Mouse (Mus musculus) kidney, adult 2 months (tissue): ENCODE results near the gene Nbdy. TPM values are rescaled to one million over a fixed set of nuclear protein-coding genes. Genes with fewer than 3 reads are reported as not detected.

ENCODE experiments used
- DNase-seq: peaks from one replicate; pipeline ENCODE4 v3.0.0; 2021
- H3K27ac ChIP-seq: fragments of 200-500 bp; 2 replicates; pipeline ENCODE4 v1.5.1; 2012; ENCODE audit warnings: low read depth, low read length, control low read depth, inconsistent platforms; ENCODE audit not compliant: insufficient read depth
- H3K27me3 ChIP-seq: fragments of 200-500 bp; replicated peaks from 2 replicates; pipeline ENCODE4 v1.6.1; 2012; ENCODE audit warnings: mild to moderate bottlenecking, moderate library complexity, low read length, inconsistent platforms; ENCODE audit not compliant: control insufficient read depth, insufficient read depth
- H3K36me3 ChIP-seq: fragments of 200-500 bp; 2 replicates; pipeline ENCODE4 v1.6.1; 2012; ENCODE audit warnings: mild to moderate bottlenecking, moderate library complexity, low read length, inconsistent platforms; ENCODE audit not compliant: control insufficient read depth, insufficient read depth
- H3K4me1 ChIP-seq: fragments of 200-500 bp; 2 replicates; pipeline ENCODE4 v1.6.1; 2011; ENCODE audit warnings: low read length; ENCODE audit not compliant: control insufficient read depth, insufficient read depth
- H3K4me3 ChIP-seq: fragments of 200-500 bp; 2 replicates; pipeline ENCODE4 v1.5.1; 2011; ENCODE audit warnings: mild to moderate bottlenecking, low read depth, low read length, control low read depth; ENCODE audit not compliant: insufficient read depth
- CTCF ChIP-seq: fragments of 200-500 bp; conservative IDR thresholded peaks from 2 replicates; pipeline ENCODE4 v1.5.1; 2011; ENCODE audit warnings: low read depth, mild to moderate bottlenecking, control low read depth, low read length, moderate library complexity, mixed read lengths; ENCODE audit not compliant: insufficient read depth, insufficient read length
- POLR2A ChIP-seq: fragments of 200-500 bp; IDR thresholded peaks from one replicate; pipeline ENCODE4 v1.6.1; 2011; ENCODE audit warnings: low read depth, low read length, control low read depth
- WGBS: fragments of 180-500 bp; shearing (Covaris S2); methylation state at CpG from one replicate; pipeline ENCODE4 v1.1.7; 2018; 5-methylcytosine and 5-hydroxymethylcytosine counted together
- polyA plus RNA-seq: library from polyadenylated mRNA; depleted of rRNA; stranded (reverse); fragments of >200 nt; gene quantifications from 2 replicates; pipeline ENCODE4 v1.2.3, GENCODE M21; 2012; rRNA removed

Gene Nbdy
- polyA plus RNA-seq: 33.3 and 36.1 TPM in 2 replicates

GRCm38 (mm10) chrX:153723110-153723916, at the start of gene Nbdy:
Gene Nbdy, plus strand, starts transcription at chrX:153723590.
- Histone ChIP-seq H3K36me3 (no peaks in the 10 kb centered on the region), H3K4me1 (no peaks in the 10 kb centered on the region), H3K27ac (peak within 1 kb of the TSS; percentile 43), H3K4me3 (peak within 1 kb of the TSS; percentile 99), H3K27me3 (no peaks in the 10 kb centered on the region)
- DNase-seq: peak; percentile 66
- WGBS: under 1% methylated on average over 32 of the region's 32 CpGs
- no peak for TF ChIP-seq POLR2A
- no peak for TF ChIP-seq CTCF

- DNase-seq: peak; percentile 48
- Histone ChIP-seq H3K27ac (peak within 1 kb of the TSS; percentile 89), H3K4me1 (no peaks in the 10 kb centered on the region; the same call in 1 of the 2 replicates), H3K36me3 (no peaks in the 10 kb centered on the region), H3K4me3 (peak within 1 kb of the TSS; percentile 78), H3K27me3 (no peaks in the 10 kb centered on the region)
- WGBS: 1% methylated on average over 11 of the region's 11 CpGs
- TF ChIP-seq CTCF: no peak
- no peak for TF ChIP-seq POLR2A
Measured at GRCm38 (mm10) chrX:153695782-153696395, 27.5 kb upstream of the Nbdy start, which contains the start of gene Kctd12b. Gene Kctd12b, minus strand, starts transcription at chrX:153696391.

GRCm38 (mm10) chrX:153700463-153700862, 22.9 kb upstream of the Nbdy start:
- 87% methylated on average over 3 of the region's 3 CpGs for WGBS
- Histone ChIP-seq H3K27me3 (no peaks in the 10 kb centered on the region), H3K36me3 (no peaks in the 10 kb centered on the region), H3K4me1 (no peaks in the 10 kb centered on the region; the same call in 1 of the 2 replicates), H3K4me3 (no peak overlapping the region), H3K27ac (no peak overlapping the region)
- TF ChIP-seq CTCF (no peak), POLR2A (no peak)
- DNase-seq: no peak

GRCm38 (mm10) chrX:153707735-153708134, 15.7 kb upstream of the Nbdy start:
- TF ChIP-seq CTCF: peak; percentile 47
- no peak for TF ChIP-seq POLR2A
- 10% methylated on average over 4 of the region's 4 CpGs for WGBS
- H3K4me3 ChIP-seq: no peak overlapping the region
- no peaks in the 10 kb centered on the region for H3K27me3 ChIP-seq
- no peak overlapping the region for H3K27ac ChIP-seq
- no peaks in the 10 kb centered on the region for H3K36me3 ChIP-seq
- DNase-seq: no peak
- no peaks in the 10 kb centered on the region for H3K4me1 ChIP-seq

DNA sequence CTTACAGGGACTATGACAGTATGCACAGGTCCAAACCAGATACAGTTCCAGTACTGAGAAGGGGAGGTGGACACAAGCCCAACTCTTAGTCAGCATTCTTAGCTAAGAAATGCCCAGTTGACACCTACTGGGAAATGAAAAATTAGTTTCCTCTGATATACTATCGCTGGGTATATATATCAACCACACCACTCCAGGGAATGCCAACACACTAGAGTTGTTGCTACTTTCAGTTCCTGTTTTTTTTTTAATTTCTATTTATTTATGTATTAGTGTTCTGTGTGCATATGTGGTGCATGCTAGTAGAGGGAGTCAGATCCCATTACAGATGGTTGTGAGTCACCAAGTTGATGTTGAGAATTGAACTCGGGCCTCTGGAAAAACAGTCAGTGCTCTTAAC, 6.7 kb upstream of the Nbdy start:
- Histone ChIP-seq H3K27me3 (no peaks in the 10 kb centered on the region), H3K36me3 (no peaks in the 10 kb centered on the region), H3K4me1 (no peaks in the 10 kb centered on the region), H3K27ac (no peak overlapping the region), H3K4me3 (no peak overlapping the region)
- 87% methylated on average over 2 of the region's 2 CpGs for WGBS
- no peak for TF ChIP-seq POLR2A
- TF ChIP-seq CTCF: no peak
- DNase-seq: no peak

- peak; percentile 29 for DNase-seq
Measured at GRCm38 (mm10) chrX:153719602-153720001, 3.8 kb upstream of the Nbdy start.

DNA sequence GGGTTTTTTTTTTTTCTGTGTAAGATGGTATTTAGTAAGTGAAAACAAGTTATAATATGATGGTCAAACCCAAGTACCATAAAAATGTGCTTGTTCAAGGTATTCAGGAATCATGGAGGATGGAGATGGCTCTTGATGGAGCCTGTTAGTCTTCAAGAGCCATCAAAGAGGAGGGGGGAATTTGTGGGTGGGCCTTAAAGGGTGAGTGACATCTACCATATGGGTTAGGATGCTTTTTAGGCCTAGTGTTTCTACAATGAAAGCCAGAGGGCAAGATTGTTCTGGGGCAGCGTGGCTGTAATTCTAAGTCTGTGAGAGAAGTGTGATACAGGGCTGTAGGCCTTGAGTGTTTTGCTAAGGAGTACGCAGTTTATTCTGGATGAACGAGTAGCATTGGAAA, 1.0 kb downstream of the Nbdy start:
- TF ChIP-seq CTCF (no peak), POLR2A (no peak)
- H3K4me3 ChIP-seq: peak overlapping the region; percentile 42; the same call in 1 of the 2 replicates
- H3K36me3 ChIP-seq: no peaks in the 10 kb centered on the region
- DNase-seq: no peak
- H3K27me3 ChIP-seq: no peaks in the 10 kb centered on the region
- 23% methylated on average over 3 of the region's 3 CpGs for WGBS
- H3K27ac ChIP-seq: no peak overlapping the region
- H3K4me1 ChIP-seq: no peaks in the 10 kb centered on the region

More at GRCm38 (mm10) chrX:153719602-153720001, 3.8 kb upstream of the Nbdy start:
- TF ChIP-seq POLR2A (no peak), CTCF (peak; percentile 51)
- no peak overlapping the region for H3K4me3 ChIP-seq
- H3K36me3 ChIP-seq: no peaks in the 10 kb centered on the region
- whole genome bisulfite sequencing: 29% methylated on average over 4 of the region's 4 CpGs
- H3K27me3 ChIP-seq: no peaks in the 10 kb centered on the region
- H3K4me1 ChIP-seq: no peaks in the 10 kb centered on the region
- H3K27ac ChIP-seq: no peak overlapping the region
